Mouse (Mus musculus) ES-E14 (cell line): ENCODE results near the gene Armc6.

ENCODE experiments used
- CHD2 ChIP-seq: IDR thresholded peaks from 2 replicates; pipeline ENCODE4 v1.6.1; 2014; ENCODE audit warnings: mild to moderate bottlenecking, low read depth, low read length, inconsistent platforms
- HCFC1 ChIP-seq: IDR thresholded peaks from 2 replicates; pipeline ENCODE4 v1.6.1; 2012; ENCODE audit warnings: low read length, inconsistent platforms, borderline replicate concordance; ENCODE audit not compliant: insufficient read depth
- MAFK ChIP-seq: IDR thresholded peaks from 2 replicates; pipeline ENCODE4 v1.6.1; 2014; ENCODE audit warnings: mild to moderate bottlenecking, low read depth, low read length, inconsistent platforms; ENCODE audit not compliant: insufficient read depth
- ZC3H11A ChIP-seq: IDR thresholded peaks from 2 replicates; pipeline ENCODE4 v1.6.1; 2012; ENCODE audit warnings: low read depth, mild to moderate bottlenecking, inconsistent platforms, low read length, borderline replicate concordance

DNA sequence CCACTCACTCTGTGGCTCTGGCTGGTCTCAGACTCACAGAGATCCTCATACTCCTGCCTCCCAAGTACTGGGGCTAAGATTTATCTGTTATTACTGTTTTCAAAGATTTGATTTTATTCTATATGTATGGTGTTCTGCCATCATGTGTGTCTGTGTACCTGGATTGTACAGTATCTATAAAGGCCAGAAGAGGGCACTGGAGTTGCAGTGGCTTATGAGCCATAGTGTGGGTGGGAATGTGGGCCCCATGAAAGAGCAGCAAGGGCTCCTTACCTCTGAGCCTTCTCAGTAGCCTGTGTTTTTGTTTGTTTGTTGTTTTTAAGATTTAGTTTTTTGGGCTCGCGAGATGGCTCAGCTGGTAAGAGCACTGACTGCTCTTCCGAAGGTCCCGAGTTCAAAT lies 55.2 kb downstream of the Armc6 start:
- TF ChIP-seq ZC3H11A = no peak
- TF ChIP-seq CHD2 = no peak
- TF ChIP-seq HCFC1 = no peak
- no peak for TF ChIP-seq MAFK
